Comparison of ENCODE assay signal across 21 mouse cellular contexts in genomic region chr19:44333991-44334390, GRCm38 (mm10). TPM values are rescaled to one million over a fixed set of nuclear protein-coding genes. Genes with fewer than 3 reads are reported as not detected.
A peak's percentile ranks its signal among the peaks of the same experiment; 100 is the strongest.
DNase-seq lines count a peak whose midpoint lies in the region; ATAC-seq and TF ChIP-seq lines count a peak whose summit lies in the region.
"Had no signal": no experiment of that assay in that cellular context is flagged by ENCODE, and none has a peak within 500 bp of the region (broad histone marks: within the 10 kb centered on the region; RNA-seq: fewer than 3 reads in every experiment).

No protein-coding gene starts in this region.

- in situ Hi-C loops in CH12.LX (cut with MboI; ENCODE audit: low pct_ligation_motif_present, low pct_unique_long_range_greater_than_20kb, low sequenced_read_pairs): no loop called here

- TF ChIP-seq RAD21 in CH12.LX (IDR thresholded peaks at IDR 0.05; ENCODE audit: low read depth, low read length): no peak

- dilution Hi-C loops in CH12.LX (cut with MboI; ENCODE audit: extremely low pct_ligation_motif_present, extremely low pct_unique_long_range_greater_than_20kb, low sequenced_read_pairs): no loop called here

- WGBS in heart, embryonic 10.5 days: 83% methylated on average over 9 of the region's 9 CpGs
- 89% methylated on average over 9 of the region's 9 CpGs for WGBS in intestine, embryonic 15.5 days

- no peaks in the 10 kb centered on the region for H3K36me3 ChIP-seq in heart, embryonic 10.5 days
- no peaks in the 10 kb centered on the region for H3K36me3 ChIP-seq in CH12.LX (replicated peaks in 1 of 2; ENCODE audit: control insufficient read depth in 1 of 2, insufficient read depth in 1 of 2, low read length in 1 of 2)
- no peaks in the 10 kb centered on the region for H3K36me3 ChIP-seq in intestine, embryonic 15.5 days
- H3K36me3 ChIP-seq: embryonic facial prominence, embryonic 10.5 days; embryonic facial prominence, embryonic 12.5 days; forebrain, embryonic 15.5 days; G1E had no signal

- H3K9me3 ChIP-seq in heart, embryonic 10.5 days: no peaks in the 10 kb centered on the region
- H3K9me3 ChIP-seq in CH12.LX (replicated peaks; ENCODE audit: low read length): no peaks in the 10 kb centered on the region
- no peaks in the 10 kb centered on the region for H3K9me3 ChIP-seq in intestine, embryonic 15.5 days
- H3K9me3 ChIP-seq: embryonic facial prominence, embryonic 10.5 days; embryonic facial prominence, embryonic 12.5 days; forebrain, embryonic 13.5 days; forebrain, embryonic 15.5 days; G1E had no signal

- intact Hi-C loops in heart, postnatal 14 days (cut with DNase I): no loop called here

- TF ChIP-seq POLR2A in CH12.LX (IDR thresholded peaks at IDR 0.05; ENCODE audit: low read depth, low read length): no peak

- no peak for ATAC-seq in intestine, embryonic 15.5 days
- ATAC-seq: activated CD4-positive, CD25-positive, alpha-beta regulatory T cell, adult 4 months; forebrain, embryonic 13.5 days; forebrain, embryonic 15.5 days; Patski had no signal

- H3K79me2 ChIP-seq in CH12.LX (replicated peaks; ENCODE audit: control insufficient read depth, extremely low read depth, insufficient read depth, poor library complexity, severe bottlenecking): no peaks in the 10 kb centered on the region

- H3K27ac ChIP-seq in heart, embryonic 10.5 days: no peak overlapping the region
- 0 out of 2 replicates have a peak overlapping the region, but pooled peaks have one; percentile 63 for H3K27ac ChIP-seq in layer of hippocampus, adult 2 months
- H3K27ac ChIP-seq in CH12.LX (ENCODE audit: insufficient read depth, low read depth): no peak overlapping the region
- H3K27ac ChIP-seq in intestine, embryonic 15.5 days: no peak overlapping the region
- H3K27ac ChIP-seq: embryonic facial prominence, embryonic 10.5 days; embryonic facial prominence, embryonic 12.5 days had no signal

- no peak overlapping the region for H3K4me2 ChIP-seq in CH12.LX (ENCODE audit: insufficient read depth, low read depth, poor library complexity, severe bottlenecking)
- no peak overlapping the region for H3K4me2 ChIP-seq in intestine, embryonic 15.5 days (replicated peaks)
- H3K4me2 ChIP-seq: embryonic facial prominence, embryonic 12.5 days; forebrain, embryonic 13.5 days; forebrain, embryonic 15.5 days had no signal

- peaks cover 19% of the 10 kb centered on the region for H3K4me1 ChIP-seq in heart, embryonic 10.5 days
- H3K4me1 ChIP-seq in CH12.LX (ENCODE audit: control insufficient read depth in 1 of 2, insufficient read depth in 2 of 2): peaks cover 8 to 32% of the 10 kb centered on the region in 2 experiments
- H3K4me1 ChIP-seq in intestine, embryonic 15.5 days (replicated peaks): no peaks in the 10 kb centered on the region
- H3K4me1 ChIP-seq: forebrain, embryonic 13.5 days had no signal

- peak; percentile 33; the same call in 1 of the 2 replicates for TF ChIP-seq EP300 in CH12.LX (IDR thresholded peaks at IDR 0.05; ENCODE audit: low read length)

- H3K9ac ChIP-seq in CH12.LX (ENCODE audit: insufficient read depth, low read depth): no peak overlapping the region
- H3K9ac ChIP-seq in intestine, embryonic 15.5 days: no peak overlapping the region
- H3K9ac ChIP-seq: embryonic facial prominence, embryonic 12.5 days; forebrain, embryonic 13.5 days; forebrain, embryonic 15.5 days had no signal

- peak; percentile 69 for DNase-seq in heart, embryonic 10.5 days (ENCODE audit: low spot score)
- DNase-seq in heart, postnatal 14 days: no peak
- DNase-seq in layer of hippocampus, adult 2 months (ENCODE audit: low spot score in 2 of 2): no peak
- no peak for DNase-seq in layer of hippocampus, adult 11-12 months (ENCODE audit: low spot score)
- DNase-seq in CH12.LX (ENCODE audit: extremely low read depth): no peak
- DNase-seq: adrenal gland, adult 8-10 months; adrenal gland, postnatal 14 days; adrenal gland, postnatal 36 days; cerebellum, adult 11-12 months; cerebellum, adult 2 months; cerebellum, adult 9-10 months; cerebellum, postnatal 25 days had no signal

- H3K4me3 ChIP-seq in heart, embryonic 10.5 days: no peak overlapping the region
- H3K4me3 ChIP-seq in layer of hippocampus, adult 2 months: no peak overlapping the region
- no peak overlapping the region for H3K4me3 ChIP-seq in CH12.LX (replicated peaks in 1 of 3; ENCODE audit: low read depth in 2 of 3, low read length in 2 of 3, poor library complexity in 1 of 3)
- no peak overlapping the region for H3K4me3 ChIP-seq in intestine, embryonic 15.5 days (replicated peaks)
- H3K4me3 ChIP-seq: embryonic facial prominence, embryonic 10.5 days; embryonic facial prominence, embryonic 12.5 days; forebrain, embryonic 13.5 days; forebrain, embryonic 15.5 days had no signal

- no peaks in the 10 kb centered on the region for H3K27me3 ChIP-seq in heart, embryonic 10.5 days (ENCODE audit: insufficient read depth, poor library complexity, severe bottlenecking)
- no peaks in the 10 kb centered on the region for H3K27me3 ChIP-seq in CH12.LX (replicated peaks)
- H3K27me3 ChIP-seq in intestine, embryonic 15.5 days (replicated peaks): no peaks in the 10 kb centered on the region
- H3K27me3 ChIP-seq: embryonic facial prominence, embryonic 12.5 days; forebrain, embryonic 13.5 days; forebrain, embryonic 15.5 days; Patski had no signal

- TF ChIP-seq CTCF in layer of hippocampus, adult 2 months (conservative IDR thresholded peaks at IDR 0.05): no peak
- no peak for TF ChIP-seq CTCF in CH12.LX (conservative IDR thresholded peaks at IDR 0.05 in 1 of 2, IDR thresholded peaks at IDR 0.05 in 1 of 2; ENCODE audit: low read depth in 2 of 2, low read length in 2 of 2)

TF ChIP-seq in CH12.LX, 34 proteins besides CTCF, POLR2A, EP300 and RAD21:
- TF ChIP-seq IRF4 (IDR thresholded peaks at IDR 0.05; ENCODE audit: low read depth, low read length): peak; percentile 36; the same call in 1 of the 2 replicates
- TF ChIP-seq SIN3A (IDR thresholded peaks at IDR 0.05; ENCODE audit: low read length): no peak

RNA-seq across cellular contexts. Expression of gene Scd4, which starts 1.1 kb away (rescaled TPM):
- 0.06 and 0.16 TPM in 2 replicates for polyA plus RNA-seq in heart, embryonic 10.5 days (2016; fragmentation: Nextera tagmentation; extraction: Ambion mirVana)
- 10 to 100 TPM; 13.1 to 14.0 TPM for total RNA-seq in heart, postnatal 14 days (2021)
- total RNA-seq in layer of hippocampus, adult 2 months (2021): 1 to 10 TPM; 2.3 to 2.5 TPM
- total RNA-seq in CH12.LX (2012; rRNA removed): 0.08 TPM in 1 of 2 replicates, not detected in the other
- 0.18 TPM in 1 of 2 replicates, not detected in the other for total RNA-seq in CH12.LX (2014; rRNA removed)
- polyA plus RNA-seq in CH12.LX (2012; ENCODE audit: insufficient read length, low read depth): 0.10 and 0.11 TPM in 2 replicates
- polyA plus RNA-seq in intestine, embryonic 15.5 days (2015; fragmentation: Nextera tagmentation; extraction: Ambion mirVana): 0.10 and 0.19 TPM in 2 replicates
- polyA plus RNA-seq: forebrain, embryonic 11.5 days had no signal

RNA-seq across cellular contexts. Expression of gene Scd2, which starts 40.5 kb away (rescaled TPM):
- polyA plus RNA-seq in heart, embryonic 10.5 days (2016; fragmentation: Nextera tagmentation; extraction: Ambion mirVana): 195 and 207 TPM in 2 replicates
- 10 to 100 TPM; 24.8 to 27.2 TPM for total RNA-seq in heart, postnatal 14 days (2021)
- 100 to 1,000 TPM; 597 to 622 TPM for total RNA-seq in layer of hippocampus, adult 2 months (2021)
- 204 and 212 TPM in 2 replicates for total RNA-seq in CH12.LX (2012; rRNA removed)
- total RNA-seq in CH12.LX (2014; rRNA removed): 123 and 205 TPM in 2 replicates
- polyA plus RNA-seq in CH12.LX (2012; ENCODE audit: insufficient read length, low read depth): 274 and 408 TPM in 2 replicates
- 417 and 432 TPM in 2 replicates for polyA plus RNA-seq in intestine, embryonic 15.5 days (2015; fragmentation: Nextera tagmentation; extraction: Ambion mirVana)

Comparison
In these comparisons a context has a peak if more than half of its experiments do, and no peak if none do; other contexts are left out.
1. RNA of gene Scd4, which starts 1.1 kb away (total RNA-seq): 13.1 to 14.0 TPM in heart, postnatal 14 days; 2.3 to 2.5 TPM in layer of hippocampus, adult 2 months and 0.08 to 0.18 TPM in CH12.LX; every median in the first group is over 4 times any median in the second.
2. RNA of gene Scd2, which starts 40.5 kb away (total RNA-seq): 597 to 622 TPM in layer of hippocampus, adult 2 months and 123 to 212 TPM in CH12.LX; 24.8 to 27.2 TPM in heart, postnatal 14 days; every median in the first group is over 4 times any median in the second.